Mouse (Mus musculus): ENCODE measurements at regions not wholly inside any gene's neighbourhood (a gene's known extent, or its start where the extent isn't known, plus 50 kb on each side); places are given as distances from the start of the nearest gene placed in this dataset.
A peak's percentile ranks its signal among the peaks of the same experiment; 100 is the strongest.

GRCm38 (mm10) chr8:31518903-31519302 lies 1909.6 kb upstream of the 5930422O12Rik start:
- Histone ChIP-seq H3K4me2 (replicated peaks) (no peak overlapping the region), H3K27me3 (no peaks in the 10 kb centered on the region), H3K4me1 (no peaks in the 10 kb centered on the region), H3K36me3 (no peaks in the 10 kb centered on the region), H3K9me3 (no peaks in the 10 kb centered on the region), H3K4me3 (no peak overlapping the region), H3K9ac (no peak overlapping the region), H3K27ac (no peak overlapping the region)
- WGBS: 38% methylated on average over 1 of the region's 1 CpGs
- no peak for ATAC-seq (ENCODE audit: low FRiP score, low read depth)

GRCm38 (mm10) chr8:31520991-31521448 lies 1907.5 kb upstream of the 5930422O12Rik start:
- Histone ChIP-seq H3K9me3 (no peaks in the 10 kb centered on the region), H3K4me2 (replicated peaks) (no peak overlapping the region), H3K36me3 (no peaks in the 10 kb centered on the region), H3K27me3 (no peaks in the 10 kb centered on the region), H3K4me3 (no peak overlapping the region), H3K4me1 (no peaks in the 10 kb centered on the region), H3K9ac (no peak overlapping the region), H3K27ac (no peak overlapping the region)
- peak; percentile 36; the same call in 1 of the 2 replicates for ATAC-seq (ENCODE audit: low FRiP score, low read depth)
- WGBS: 35% methylated on average over 2 of the region's 2 CpGs

GRCm38 (mm10) chr8:31525071-31525470 lies 1903.4 kb upstream of the 5930422O12Rik start:
- H3K4me1 ChIP-seq: no peaks in the 10 kb centered on the region
- H3K4me2 ChIP-seq (replicated peaks): no peak overlapping the region
- no peak overlapping the region for H3K27ac ChIP-seq
- no peak for ATAC-seq (ENCODE audit: low FRiP score, low read depth)
- 69% methylated on average over 5 of the region's 5 CpGs for WGBS
- peaks cover 3% of the 10 kb centered on the region; the same call in 1 of the 2 replicates for H3K9me3 ChIP-seq
- H3K36me3 ChIP-seq: no peaks in the 10 kb centered on the region
- H3K9ac ChIP-seq: no peak overlapping the region
- H3K27me3 ChIP-seq: no peaks in the 10 kb centered on the region
- H3K4me3 ChIP-seq: no peak overlapping the region

- H3K36me3 ChIP-seq: no peaks in the 10 kb centered on the region
- no peak for ATAC-seq (ENCODE audit: low FRiP score, low read depth)
- no peak overlapping the region for H3K27ac ChIP-seq
- H3K4me2 ChIP-seq (replicated peaks): no peak overlapping the region
- no peak overlapping the region for H3K4me3 ChIP-seq
- H3K4me1 ChIP-seq: no peaks in the 10 kb centered on the region
- H3K9ac ChIP-seq: no peak overlapping the region
- H3K9me3 ChIP-seq: no peaks in the 10 kb centered on the region
- H3K27me3 ChIP-seq: no peaks in the 10 kb centered on the region
- WGBS: 91% methylated on average over 3 of the region's 3 CpGs
Measured at GRCm38 (mm10) chr8:31539251-31539650, 1889.3 kb upstream of the 5930422O12Rik start.

GRCm38 (mm10) chr8:31541646-31542045 lies 1886.9 kb upstream of the 5930422O12Rik start:
- 15% methylated on average over 4 of the region's 4 CpGs for WGBS
- Histone ChIP-seq H3K27ac (no peak overlapping the region), H3K4me3 (no peak overlapping the region), H3K9ac (no peak overlapping the region), H3K9me3 (no peaks in the 10 kb centered on the region), H3K27me3 (no peaks in the 10 kb centered on the region), H3K4me2 (replicated peaks) (no peak overlapping the region), H3K36me3 (no peaks in the 10 kb centered on the region), H3K4me1 (no peaks in the 10 kb centered on the region)
- no peak for ATAC-seq (ENCODE audit: low FRiP score, low read depth)

- no peaks in the 10 kb centered on the region for H3K9me3 ChIP-seq
- H3K27me3 ChIP-seq: no peaks in the 10 kb centered on the region
- no peak overlapping the region for H3K4me3 ChIP-seq
- no peak overlapping the region for H3K4me2 ChIP-seq (replicated peaks)
- no peak overlapping the region for H3K9ac ChIP-seq
- H3K36me3 ChIP-seq: no peaks in the 10 kb centered on the region
- H3K27ac ChIP-seq: no peak overlapping the region
- peak; percentile 57 for ATAC-seq (ENCODE audit: low FRiP score, low read depth)
- no peaks in the 10 kb centered on the region for H3K4me1 ChIP-seq
Measured at GRCm38 (mm10) chr8:31574136-31574535, 1854.4 kb upstream of the 5930422O12Rik start.

- Histone ChIP-seq H3K9me3 (no peaks in the 10 kb centered on the region), H3K36me3 (no peaks in the 10 kb centered on the region), H3K4me1 (no peaks in the 10 kb centered on the region), H3K4me3 (no peak overlapping the region), H3K27ac (no peak overlapping the region), H3K9ac (no peak overlapping the region), H3K27me3 (no peaks in the 10 kb centered on the region), H3K4me2 (replicated peaks) (no peak overlapping the region)
- 79% methylated on average over 2 of the region's 2 CpGs for WGBS
- no peak for ATAC-seq (ENCODE audit: low FRiP score, low read depth)
Measured at GRCm38 (mm10) chr8:31576129-31576528, 1852.4 kb upstream of the 5930422O12Rik start.

- H3K4me3 ChIP-seq: no peak overlapping the region
- H3K9ac ChIP-seq: no peak overlapping the region
- H3K27ac ChIP-seq: no peak overlapping the region
- no peaks in the 10 kb centered on the region for H3K27me3 ChIP-seq
- no peaks in the 10 kb centered on the region for H3K36me3 ChIP-seq
- H3K4me1 ChIP-seq: no peaks in the 10 kb centered on the region
- H3K9me3 ChIP-seq: no peaks in the 10 kb centered on the region
- ATAC-seq (ENCODE audit: low FRiP score, low read depth): no peak
- 90% methylated on average over 1 of the region's 1 CpGs for WGBS
- no peak overlapping the region for H3K4me2 ChIP-seq (replicated peaks)
Measured at GRCm38 (mm10) chr8:31584661-31585060, 1843.8 kb upstream of the 5930422O12Rik start.

- Histone ChIP-seq H3K36me3 (no peaks in the 10 kb centered on the region), H3K9me3 (no peaks in the 10 kb centered on the region), H3K9ac (no peak overlapping the region), H3K27ac (no peak overlapping the region), H3K4me3 (no peak overlapping the region), H3K4me1 (no peaks in the 10 kb centered on the region), H3K27me3 (no peaks in the 10 kb centered on the region), H3K4me2 (replicated peaks) (no peak overlapping the region)
- WGBS: 89% methylated on average over 5 of the region's 5 CpGs
- no peak for ATAC-seq (ENCODE audit: low FRiP score, low read depth)
Measured at GRCm38 (mm10) chr8:31599536-31599935, 1829.0 kb upstream of the 5930422O12Rik start.

GRCm38 (mm10) chr8:31600979-31601378 lies 1827.5 kb upstream of the 5930422O12Rik start:
- Histone ChIP-seq H3K27me3 (no peaks in the 10 kb centered on the region), H3K9ac (no peak overlapping the region), H3K27ac (no peak overlapping the region), H3K4me1 (no peaks in the 10 kb centered on the region), H3K4me2 (replicated peaks) (no peak overlapping the region), H3K4me3 (no peak overlapping the region), H3K36me3 (no peaks in the 10 kb centered on the region), H3K9me3 (no peaks in the 10 kb centered on the region)
- WGBS: 80% methylated on average over 3 of the region's 3 CpGs
- ATAC-seq (ENCODE audit: low FRiP score, low read depth): no peak

- Histone ChIP-seq H3K4me3 (no peak overlapping the region), H3K27ac (no peak overlapping the region), H3K36me3 (no peaks in the 10 kb centered on the region), H3K27me3 (no peaks in the 10 kb centered on the region), H3K4me2 (replicated peaks) (no peak overlapping the region), H3K9ac (no peak overlapping the region), H3K4me1 (no peaks in the 10 kb centered on the region), H3K9me3 (no peaks in the 10 kb centered on the region)
- ATAC-seq (ENCODE audit: low FRiP score, low read depth): no peak
- 94% methylated on average over 2 of the region's 2 CpGs for WGBS
Measured at GRCm38 (mm10) chr8:31616501-31616900, 1812.0 kb upstream of the 5930422O12Rik start.

- Histone ChIP-seq H3K4me2 (replicated peaks) (no peak overlapping the region), H3K27ac (no peak overlapping the region), H3K27me3 (no peaks in the 10 kb centered on the region), H3K9me3 (no peaks in the 10 kb centered on the region), H3K4me3 (no peak overlapping the region), H3K4me1 (peaks cover 3% of the 10 kb centered on the region; the same call in 1 of the 2 replicates), H3K9ac (no peak overlapping the region), H3K36me3 (no peaks in the 10 kb centered on the region)
- 63% methylated on average over 2 of the region's 2 CpGs for WGBS
- ATAC-seq (ENCODE audit: low FRiP score, low read depth): no peak
Measured at GRCm38 (mm10) chr8:31627708-31628107, 1800.8 kb upstream of the 5930422O12Rik start.

- no peak for ATAC-seq (ENCODE audit: low FRiP score, low read depth)
- whole genome bisulfite sequencing: 91% methylated on average over 2 of the region's 2 CpGs
- H3K4me3 ChIP-seq: no peak overlapping the region
Measured at GRCm38 (mm10) chr8:31628146-31628545, 1800.4 kb upstream of the 5930422O12Rik start.

More at GRCm38 (mm10) chr8:31628146-31628545, 1800.4 kb upstream of the 5930422O12Rik start:
- H3K27ac ChIP-seq: no peak overlapping the region
- H3K4me2 ChIP-seq (replicated peaks): no peak overlapping the region
- peaks cover 3% of the 10 kb centered on the region; the same call in 1 of the 2 replicates for H3K4me1 ChIP-seq
- no peaks in the 10 kb centered on the region for H3K9me3 ChIP-seq
- no peaks in the 10 kb centered on the region for H3K27me3 ChIP-seq
- no peak overlapping the region for H3K9ac ChIP-seq
- no peaks in the 10 kb centered on the region for H3K36me3 ChIP-seq

All from limb, embryonic 13.5 days (tissue).